Mouse (Mus musculus): ENCODE measurements around the gene Wdtc1. TPM values are rescaled to one million over a fixed set of nuclear protein-coding genes. Genes with fewer than 3 reads are reported as not detected.

The Wdtc1 gene
- polyA plus RNA-seq, 1 experiment from 2014 or later = 11.2 TPM

DNA sequence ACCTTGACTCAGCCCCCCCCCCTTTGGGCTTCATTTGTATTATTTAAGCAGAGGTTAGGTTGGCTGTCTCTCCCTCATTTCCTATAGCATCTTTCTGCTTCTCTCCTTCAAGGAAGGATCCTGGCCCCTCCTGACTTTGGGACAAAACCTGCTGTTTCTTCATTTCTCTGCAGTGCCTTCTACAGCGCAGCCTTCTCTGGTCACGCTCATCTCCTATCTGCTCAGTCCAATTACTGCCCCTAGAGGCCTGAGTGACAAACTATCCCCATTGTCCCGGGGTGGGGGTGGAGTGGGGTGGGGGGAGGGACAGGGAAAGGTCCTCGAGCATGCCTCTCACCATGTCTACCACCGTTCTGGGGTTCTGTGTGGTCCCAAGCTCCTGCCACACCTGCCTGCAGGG lies 44.0 kb upstream of the Wdtc1 start:
- H3K4me2 ChIP-seq (ENCODE audit: low read length) = no peak overlapping the region
- H3K4me3 ChIP-seq (replicated peaks; ENCODE audit: low read depth, low read length) = no peak overlapping the region
- peaks cover 3% of the 10 kb centered on the region; the same call in 1 of the 2 replicates for H3K4me1 ChIP-seq (replicated peaks; ENCODE audit: insufficient read depth, low read length)
- ATAC-seq (replicated peaks; ENCODE audit: low FRiP score, low read depth) (0 out of 2 replicates have a peak, but pooled peaks have one; percentile 9), DNase-seq (ENCODE audit: low spot score) (no peak)
- no peak for TF ChIP-seq CTCF (IDR thresholded peaks at IDR 0.05; ENCODE audit: low read depth)
- no peak overlapping the region for H3K27ac ChIP-seq
- H3K27me3 ChIP-seq (ENCODE audit: insufficient read depth, low read length) = no peaks in the 10 kb centered on the region
- H3K9me3 ChIP-seq (replicated peaks; ENCODE audit: low read length) = no peaks in the 10 kb centered on the region
- H3K36me3 ChIP-seq (ENCODE audit: insufficient read depth, low read length) = no peaks in the 10 kb centered on the region
- H3K9ac ChIP-seq (ENCODE audit: low read depth, low read length) = no peak overlapping the region
- 56% methylated on average over 5 of the region's 5 CpGs for WGBS

DNA sequence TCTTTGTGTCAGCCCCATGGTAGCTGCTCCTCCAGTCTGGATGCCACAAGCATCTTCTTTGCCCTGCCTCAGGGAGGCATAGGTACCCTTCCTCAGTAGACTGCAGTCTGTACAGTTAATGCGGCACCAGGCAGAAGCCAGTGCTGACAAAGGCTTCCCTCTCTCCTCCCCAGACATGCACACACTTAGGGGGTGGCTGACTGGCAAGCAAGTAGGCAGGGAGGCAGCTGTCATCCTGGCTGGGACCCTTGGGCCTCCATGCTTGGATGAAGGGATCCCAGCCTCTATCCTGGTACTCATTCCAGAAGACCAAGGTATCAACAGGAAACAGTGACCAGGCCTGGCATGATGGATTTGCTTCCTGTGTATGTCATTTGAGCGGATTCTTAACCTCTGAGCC lies 42.8 kb upstream of the Wdtc1 start:
- Histone ChIP-seq H3K9me3 (replicated peaks; ENCODE audit: low read length) (no peaks in the 10 kb centered on the region), H3K27ac (no peak overlapping the region), H3K4me3 (replicated peaks; ENCODE audit: low read depth, low read length) (no peak overlapping the region), H3K36me3 (ENCODE audit: insufficient read depth, low read length) (no peaks in the 10 kb centered on the region), H3K27me3 (ENCODE audit: insufficient read depth, low read length) (no peaks in the 10 kb centered on the region), H3K4me2 (ENCODE audit: low read length) (no peak overlapping the region), H3K9ac (ENCODE audit: low read depth, low read length) (no peak overlapping the region), H3K4me1 (replicated peaks; ENCODE audit: insufficient read depth, low read length) (peaks cover 7% of the 10 kb centered on the region)
- TF ChIP-seq CTCF (IDR thresholded peaks at IDR 0.05; ENCODE audit: low read depth) = no peak
- no peak for ATAC-seq (replicated peaks; ENCODE audit: low FRiP score, low read depth)
- no peak for DNase-seq (ENCODE audit: low spot score)
- WGBS = 80% methylated on average over 2 of the region's 2 CpGs

GRCm38 (mm10) chr4:133394981-133395573 lies 41.8 kb upstream of the Wdtc1 start:
- WGBS = 90% methylated on average over 4 of the region's 4 CpGs
- Histone ChIP-seq H3K4me2 (ENCODE audit: low read length) (no peak overlapping the region), H3K4me1 (replicated peaks; ENCODE audit: insufficient read depth, low read length) (peaks cover 14% of the 10 kb centered on the region), H3K36me3 (ENCODE audit: insufficient read depth, low read length) (no peaks in the 10 kb centered on the region), H3K27me3 (ENCODE audit: insufficient read depth, low read length) (no peaks in the 10 kb centered on the region), H3K4me3 (replicated peaks; ENCODE audit: low read depth, low read length) (no peak overlapping the region), H3K9me3 (replicated peaks; ENCODE audit: low read length) (no peaks in the 10 kb centered on the region), H3K27ac (no peak overlapping the region), H3K9ac (ENCODE audit: low read depth, low read length) (no peak overlapping the region)
- DNase-seq (ENCODE audit: low spot score) (no peak), ATAC-seq (replicated peaks; ENCODE audit: low FRiP score, low read depth) (no peak)
- no peak for TF ChIP-seq CTCF (IDR thresholded peaks at IDR 0.05; ENCODE audit: low read depth)

DNA sequence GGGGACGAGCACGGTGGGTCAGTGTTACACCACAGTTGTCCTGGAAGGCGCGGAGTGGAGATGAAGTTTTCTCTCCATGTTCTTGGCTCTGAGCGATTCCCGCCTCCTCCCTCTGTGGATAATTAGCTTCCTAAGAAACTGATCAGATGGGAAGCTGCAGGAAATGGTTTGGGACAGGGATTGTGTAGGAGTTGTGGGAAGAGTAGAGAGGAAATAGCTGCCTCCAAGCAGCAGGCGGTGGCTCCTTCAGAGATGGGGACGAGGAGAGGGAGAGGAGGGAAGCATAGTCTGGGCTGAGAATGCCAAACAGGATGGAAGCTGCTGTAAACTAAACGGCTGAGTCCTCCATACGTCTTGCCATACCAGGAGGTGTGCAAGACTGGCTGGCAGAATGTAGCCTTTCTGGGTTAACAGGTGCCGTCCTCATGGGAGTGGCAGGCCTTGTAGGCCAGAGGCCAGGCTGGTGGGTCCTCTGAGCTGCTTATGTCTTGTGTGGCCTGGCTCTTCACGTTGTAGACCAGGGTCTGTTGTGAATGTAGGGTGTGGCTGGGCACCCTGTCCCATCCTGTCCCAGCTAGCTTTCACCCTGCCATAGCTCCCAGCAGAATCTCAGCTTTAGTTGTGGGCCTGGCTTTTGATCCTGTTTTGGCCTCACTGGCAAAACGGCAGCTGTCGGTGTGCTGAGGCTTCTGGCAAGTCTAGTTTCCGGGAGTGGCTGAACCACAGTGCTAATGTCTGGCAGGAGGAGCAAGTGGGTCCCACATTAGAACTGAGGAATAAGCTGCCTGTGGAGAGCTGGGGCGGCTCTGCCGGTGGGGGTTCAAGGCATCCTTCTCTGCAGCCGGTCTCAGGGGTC lies 38.1 kb upstream of the Wdtc1 start:
- H3K27ac ChIP-seq = no peak overlapping the region
- TF ChIP-seq CTCF (IDR thresholded peaks at IDR 0.05; ENCODE audit: low read depth) = no peak

GRCm38 (mm10) chr4:133390585-133390984 lies 37.3 kb upstream of the Wdtc1 start:
- no peak overlapping the region for H3K9ac ChIP-seq (ENCODE audit: low read depth, low read length)
- peaks cover 24% of the 10 kb centered on the region for H3K4me1 ChIP-seq (replicated peaks; ENCODE audit: insufficient read depth, low read length)
- DNase-seq (ENCODE audit: low spot score) = no peak
- no peaks in the 10 kb centered on the region for H3K27me3 ChIP-seq (ENCODE audit: insufficient read depth, low read length)
- no peak for TF ChIP-seq CTCF (IDR thresholded peaks at IDR 0.05; ENCODE audit: low read depth)
- H3K9me3 ChIP-seq (replicated peaks; ENCODE audit: low read length) = no peaks in the 10 kb centered on the region
- H3K4me3 ChIP-seq (replicated peaks; ENCODE audit: low read depth, low read length) = no peak overlapping the region
- 84% methylated on average over 6 of the region's 6 CpGs for WGBS
- no peaks in the 10 kb centered on the region for H3K36me3 ChIP-seq (ENCODE audit: insufficient read depth, low read length)
- H3K4me2 ChIP-seq (ENCODE audit: low read length) = no peak overlapping the region
- ATAC-seq (replicated peaks; ENCODE audit: low FRiP score, low read depth) = no peak
- no peak overlapping the region; the same call in 1 of the 2 replicates for H3K27ac ChIP-seq

More for the DNA sequence above, 38.1 kb upstream of the Wdtc1 start:
- no peak for ATAC-seq (replicated peaks; ENCODE audit: low FRiP score, low read depth)
- no peak overlapping the region for H3K9ac ChIP-seq (ENCODE audit: low read depth, low read length)
- H3K9me3 ChIP-seq (replicated peaks; ENCODE audit: low read length) = no peaks in the 10 kb centered on the region
- no peak overlapping the region for H3K4me3 ChIP-seq (replicated peaks; ENCODE audit: low read depth, low read length)
- DNase-seq (ENCODE audit: low spot score) = no peak
- H3K4me2 ChIP-seq (ENCODE audit: low read length) = no peak overlapping the region
- H3K4me1 ChIP-seq (replicated peaks; ENCODE audit: insufficient read depth, low read length) = peaks cover 24% of the 10 kb centered on the region
- H3K27me3 ChIP-seq (ENCODE audit: insufficient read depth, low read length) = no peaks in the 10 kb centered on the region
- 54% methylated on average over 18 of the region's 18 CpGs for WGBS
- H3K36me3 ChIP-seq (ENCODE audit: insufficient read depth, low read length) = no peaks in the 10 kb centered on the region

- 0 out of 2 replicates have a peak overlapping the region, but pooled peaks have one; percentile 15 for H3K27ac ChIP-seq
- H3K9me3 ChIP-seq (replicated peaks; ENCODE audit: low read length) = no peaks in the 10 kb centered on the region
- no peak overlapping the region for H3K9ac ChIP-seq (ENCODE audit: low read depth, low read length)
- no peak for ATAC-seq (replicated peaks; ENCODE audit: low FRiP score, low read depth)
- TF ChIP-seq CTCF (IDR thresholded peaks at IDR 0.05; ENCODE audit: low read depth) = no peak
- WGBS = 82% methylated on average over 2 of the region's 2 CpGs
- H3K4me2 ChIP-seq (ENCODE audit: low read length) = no peak overlapping the region
- no peaks in the 10 kb centered on the region for H3K36me3 ChIP-seq (ENCODE audit: insufficient read depth, low read length)
- H3K4me3 ChIP-seq (replicated peaks; ENCODE audit: low read depth, low read length) = no peak overlapping the region
- no peak for DNase-seq (ENCODE audit: low spot score)
- peaks cover 24% of the 10 kb centered on the region for H3K4me1 ChIP-seq (replicated peaks; ENCODE audit: insufficient read depth, low read length)
- H3K27me3 ChIP-seq (ENCODE audit: insufficient read depth, low read length) = no peaks in the 10 kb centered on the region
These were observed 36.8 kb upstream of the Wdtc1 start for GRCm38 (mm10) chr4:133390042-133390441.

All from kidney, postnatal 0 days (tissue).